Mouse (Mus musculus) left cerebral cortex, adult 8-10 months (tissue): Measurements from ENCODE around the gene Sult6b2. TPM values are rescaled to one million over a fixed set of nuclear protein-coding genes. Genes with fewer than 3 reads are reported as not detected.

Experiments used
- DNase-seq, 2 experiments: peaks; one replicate each; pipeline ENCODE4 v3.0.0; 2022; ENCODE audit warnings: low spot score in 2 of 2
- total RNA-seq, 4 experiments: library from RNA; stranded (reverse); gene quantifications; 2 replicates each; pipeline ENCODE4 v1.2.4; 2022

Gene Sult6b2
- total RNA-seq, 4 experiments from 2014 or later: 0.16 to 0.30 (median 0.25) TPM; not detected in 1

DNA sequence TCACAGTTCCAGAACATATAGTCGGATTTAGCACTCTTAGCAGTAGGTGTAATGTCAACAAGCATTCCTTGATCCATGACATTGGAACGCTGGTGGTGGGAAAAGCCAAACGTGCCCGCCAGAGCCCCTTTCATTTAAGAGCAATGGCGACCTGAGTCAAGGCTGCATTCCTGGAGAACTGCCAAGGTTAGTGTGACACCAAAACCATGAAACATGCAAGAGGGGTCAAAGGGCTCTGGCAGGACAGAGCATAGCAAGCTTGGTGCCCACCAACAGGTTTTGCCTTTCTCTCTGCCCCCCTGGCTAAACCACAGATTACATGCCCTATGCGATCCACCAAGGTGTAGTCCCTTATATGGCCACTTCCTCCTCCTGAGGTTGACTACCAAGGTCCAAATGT, 65.7 kb downstream of the Sult6b2 start:
- no peak for DNase-seq

DNA sequence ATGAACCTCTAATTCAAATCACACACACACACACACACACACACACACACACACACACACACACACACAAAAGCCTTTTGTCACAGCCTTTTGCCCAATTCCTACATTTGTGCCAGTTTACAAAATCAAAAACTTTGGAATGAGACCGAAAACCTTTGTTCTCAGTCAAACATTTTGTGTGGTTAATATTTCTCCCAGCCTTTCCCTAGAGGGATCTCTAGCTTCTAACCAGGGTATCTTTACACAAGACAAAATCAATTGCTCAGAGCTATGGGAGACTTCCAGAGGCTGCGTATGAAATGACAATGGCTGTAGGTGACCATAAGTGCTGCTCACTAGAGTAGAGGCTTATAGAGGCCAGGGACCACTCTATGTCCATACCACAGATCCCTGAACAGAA, 66.1 kb downstream of the Sult6b2 start:
- no peak for DNase-seq

DNA sequence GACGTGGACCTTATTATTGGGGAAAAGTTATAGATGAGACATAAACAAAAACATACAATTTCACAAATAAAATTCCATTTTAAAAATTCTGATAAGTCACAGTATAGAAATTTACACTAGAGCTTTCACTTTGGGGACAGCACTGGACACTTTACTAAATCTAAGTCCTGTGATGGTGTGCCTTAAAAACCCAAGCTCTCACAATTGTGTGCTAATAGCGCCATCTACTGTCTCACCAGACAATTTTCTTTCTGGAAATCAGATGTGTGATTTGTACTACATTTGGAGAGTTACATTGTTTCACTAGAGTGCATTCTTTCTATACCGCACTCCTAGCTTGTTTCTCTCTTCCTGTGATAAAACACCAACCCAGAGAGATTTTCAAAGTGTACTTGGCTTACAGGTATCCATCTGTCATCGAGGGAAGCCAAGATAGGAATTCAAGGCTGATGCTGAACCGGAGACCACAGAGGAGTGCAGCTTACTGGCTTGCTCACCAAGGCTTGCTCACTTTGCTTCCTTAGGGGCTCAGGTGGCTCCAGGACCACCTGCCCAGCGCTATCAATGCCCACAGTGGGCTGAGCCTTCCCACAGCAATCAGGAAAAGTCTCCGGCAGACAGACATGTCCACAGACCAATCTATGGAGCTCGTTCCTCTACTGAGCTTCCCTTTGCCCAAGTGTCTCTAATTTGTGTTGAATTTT, 68.8 kb downstream of the Sult6b2 start:
- DNase-seq: no peak

Other genes with a start within 250 kb of the Sult6b2 start
- 1 to 10 TPM; 2.1 to 2.7 (median 2.4) TPM for gene Kcnj8, start 232.9 kb downstream of the Sult6b2 start, total RNA-seq
- 1 to 10 TPM; 4.3 to 4.7 (median 4.4) TPM for gene Abcc9, start 102.2 kb downstream of the Sult6b2 start, total RNA-seq
- 100 to 1,000 TPM; 104 to 115 (median 109) TPM for gene Cmas, start 47.8 kb downstream of the Sult6b2 start, total RNA-seq
- 10 to 100 TPM; 29.4 to 41.0 (median 34.8) TPM for gene St8sia1, start 159.9 kb upstream of the Sult6b2 start, total RNA-seq